Mouse (Mus musculus) midbrain, embryonic 11.5 days (tissue): ENCODE results near the gene Crtac1. TPM values are rescaled to one million over a fixed set of nuclear protein-coding genes. Genes with fewer than 3 reads are reported as not detected.

ENCODE experiments used
- ATAC-seq: fragments of 200-750 bp; cut with Nextera tagmentation; 2 replicates; pipeline ENCODE4 v1.8.0; 2017; ENCODE audit warnings: moderate TSS enrichment, moderate library complexity; ENCODE audit not compliant: low FRiP score
- DNase-seq: peaks from one replicate; pipeline ENCODE4 v3.0.0; 2015; ENCODE audit warnings: low spot score; ENCODE audit errors: missing footprints
- H3K27ac ChIP-seq: fragments of 300-500 bp; sonication (generic); 2 replicates; pipeline ENCODE4 v1.5.1; 2014; ENCODE audit warnings: low read depth, low read length
- H3K27me3 ChIP-seq: fragments of 300-500 bp; sonication (generic); 2 replicates; pipeline ENCODE4 v1.6.1; 2014; ENCODE audit warnings: mild to moderate bottlenecking, low read length, moderate library complexity, mixed read lengths; ENCODE audit not compliant: control insufficient read depth, insufficient read depth
- H3K36me3 ChIP-seq: fragments of 300-500 bp; sonication (generic); 2 replicates; pipeline ENCODE4 v1.6.1; 2014; ENCODE audit warnings: mild to moderate bottlenecking, low read length, moderate library complexity, mixed read lengths; ENCODE audit not compliant: control insufficient read depth, insufficient read depth
- H3K4me1 ChIP-seq: fragments of 300-500 bp; sonication (generic); 2 replicates; pipeline ENCODE4 v1.6.1; 2014; ENCODE audit warnings: low read length; ENCODE audit not compliant: control insufficient read depth, insufficient read depth
- H3K4me2 ChIP-seq: fragments of 300-500 bp; sonication (generic); 2 replicates; pipeline ENCODE4 v1.6.1; 2014; ENCODE audit warnings: mild to moderate bottlenecking, moderate library complexity
- H3K4me3 ChIP-seq: fragments of 300-500 bp; sonication (generic); 2 replicates; pipeline ENCODE4 v1.5.1; 2014; ENCODE audit warnings: low read depth, low read length
- H3K9ac ChIP-seq: fragments of 300-500 bp; sonication (generic); 2 replicates; pipeline ENCODE4 v1.6.1; 2014; ENCODE audit warnings: low read length
- H3K9me3 ChIP-seq: fragments of 300-500 bp; sonication (generic); 2 replicates; pipeline ENCODE4 v1.6.1; 2016; ENCODE audit warnings: low read length; ENCODE audit not compliant: control insufficient read depth
- WGBS: fragments of 180-500 bp; shearing (Covaris S2); extraction: QIAGEN DNeasy Blood & Tissue Kit; methylation state at CpG from one replicate; pipeline ENCODE4 v1.1.7; 2014; 5-methylcytosine and 5-hydroxymethylcytosine counted together
- polyA plus RNA-seq: library from polyadenylated mRNA; unstranded; fragments of >200 nt; fragmentation: Nextera tagmentation; extraction: Ambion mirVana; gene quantifications from 2 replicates; pipeline ENCODE4 v1.2.1, GENCODE M21; 2014

Crtac1 gene
- polyA plus RNA-seq, 1 experiment from 2014 or later = 3.3 TPM

- H3K9ac ChIP-seq = no peak overlapping the region
- DNase-seq (no peak), ATAC-seq (no peak)
- H3K4me1 ChIP-seq = peaks cover 2% of the 10 kb centered on the region; the same call in 1 of the 2 replicates
- no peak overlapping the region for H3K27ac ChIP-seq
- no peak overlapping the region for H3K4me2 ChIP-seq
- WGBS = 86% methylated on average over 3 of the region's 3 CpGs
- no peak overlapping the region for H3K4me3 ChIP-seq
- no peaks in the 10 kb centered on the region for H3K27me3 ChIP-seq
- H3K9me3 ChIP-seq = no peaks in the 10 kb centered on the region
- H3K36me3 ChIP-seq = no peaks in the 10 kb centered on the region
Observed at GRCm38 (mm10) chr19:42312191-42312590, 119.4 kb downstream of the Crtac1 start.

GRCm38 (mm10) chr19:42311332-42311731, 120.3 kb downstream of the Crtac1 start:
- DNase-seq = no peak

GRCm38 (mm10) chr19:42308931-42309330, 122.7 kb downstream of the Crtac1 start:
- WGBS = 86% methylated on average over 12 of the region's 12 CpGs
- H3K27ac ChIP-seq = no peak overlapping the region
- no peaks in the 10 kb centered on the region for H3K27me3 ChIP-seq

More at GRCm38 (mm10) chr19:42311332-42311731, 120.3 kb downstream of the Crtac1 start:
- 50% methylated on average over 2 of the region's 2 CpGs for WGBS
- Histone ChIP-seq H3K4me2 (no peak overlapping the region), H3K4me3 (no peak overlapping the region), H3K36me3 (no peaks in the 10 kb centered on the region), H3K4me1 (peaks cover 4% of the 10 kb centered on the region; the same call in 1 of the 2 replicates), H3K27ac (no peak overlapping the region), H3K9me3 (no peaks in the 10 kb centered on the region), H3K9ac (no peak overlapping the region), H3K27me3 (no peaks in the 10 kb centered on the region)
- no peak for ATAC-seq

GRCm38 (mm10) chr19:42307019-42307418, 124.6 kb downstream of the Crtac1 start:
- H3K9me3 ChIP-seq = no peaks in the 10 kb centered on the region
- peaks cover 8% of the 10 kb centered on the region; the same call in 1 of the 2 replicates for H3K4me1 ChIP-seq
- no peak overlapping the region for H3K4me3 ChIP-seq
- H3K27ac ChIP-seq = no peak overlapping the region
- no peaks in the 10 kb centered on the region for H3K27me3 ChIP-seq
- H3K36me3 ChIP-seq = no peaks in the 10 kb centered on the region
- ATAC-seq = no peak
- DNase-seq = no peak
- no peak overlapping the region for H3K4me2 ChIP-seq
- H3K9ac ChIP-seq = no peak overlapping the region
- 13% methylated on average over 8 of the region's 8 CpGs for WGBS

More at GRCm38 (mm10) chr19:42308931-42309330, 122.7 kb downstream of the Crtac1 start:
- H3K4me2 ChIP-seq = no peak overlapping the region
- H3K9me3 ChIP-seq = no peaks in the 10 kb centered on the region
- H3K4me3 ChIP-seq = no peak overlapping the region
- H3K36me3 ChIP-seq = no peaks in the 10 kb centered on the region
- peaks cover 8% of the 10 kb centered on the region; the same call in 1 of the 2 replicates for H3K4me1 ChIP-seq
- no peak for DNase-seq
- H3K9ac ChIP-seq = no peak overlapping the region
- ATAC-seq = no peak

GRCm38 (mm10) chr19:42306202-42306601, 125.4 kb downstream of the Crtac1 start:
- H3K4me2 ChIP-seq = no peak overlapping the region
- WGBS = 57% methylated on average over 7 of the region's 7 CpGs
- no peaks in the 10 kb centered on the region for H3K36me3 ChIP-seq
- peaks cover 8% of the 10 kb centered on the region; the same call in 1 of the 2 replicates for H3K4me1 ChIP-seq
- ATAC-seq (no peak), DNase-seq (no peak)
- no peak overlapping the region for H3K27ac ChIP-seq
- no peak overlapping the region for H3K4me3 ChIP-seq
- no peak overlapping the region for H3K9ac ChIP-seq
- no peaks in the 10 kb centered on the region for H3K9me3 ChIP-seq
- no peaks in the 10 kb centered on the region for H3K27me3 ChIP-seq

GRCm38 (mm10) chr19:42305746-42306145, 125.8 kb downstream of the Crtac1 start:
- ATAC-seq (no peak), DNase-seq (no peak)
- 77% methylated on average over 8 of the region's 8 CpGs for WGBS
- no peak overlapping the region for H3K4me3 ChIP-seq
- no peak overlapping the region for H3K27ac ChIP-seq
- no peaks in the 10 kb centered on the region for H3K9me3 ChIP-seq
- peaks cover 8% of the 10 kb centered on the region; the same call in 1 of the 2 replicates for H3K4me1 ChIP-seq
- H3K4me2 ChIP-seq = no peak overlapping the region
- no peaks in the 10 kb centered on the region for H3K27me3 ChIP-seq
- no peak overlapping the region for H3K9ac ChIP-seq
- H3K36me3 ChIP-seq = no peaks in the 10 kb centered on the region

GRCm38 (mm10) chr19:42304506-42304905, 127.1 kb downstream of the Crtac1 start:
- Histone ChIP-seq H3K27ac (no peak overlapping the region), H3K36me3 (no peaks in the 10 kb centered on the region), H3K9me3 (no peaks in the 10 kb centered on the region), H3K4me2 (no peak overlapping the region), H3K4me1 (peaks cover 8% of the 10 kb centered on the region; the same call in 1 of the 2 replicates), H3K4me3 (no peak overlapping the region), H3K9ac (no peak overlapping the region), H3K27me3 (no peaks in the 10 kb centered on the region)
- ATAC-seq (no peak), DNase-seq (no peak)
- 89% methylated on average over 13 of the region's 13 CpGs for WGBS

- Histone ChIP-seq H3K9me3 (no peaks in the 10 kb centered on the region), H3K4me1 (peaks cover 8% of the 10 kb centered on the region; the same call in 1 of the 2 replicates), H3K4me2 (no peak overlapping the region), H3K9ac (no peak overlapping the region), H3K36me3 (no peaks in the 10 kb centered on the region), H3K27me3 (no peaks in the 10 kb centered on the region), H3K4me3 (no peak overlapping the region), H3K27ac (no peak overlapping the region)
- DNase-seq (no peak), ATAC-seq (peak; percentile 55; the same call in 1 of the 2 replicates)
- 54% methylated on average over 12 of the region's 12 CpGs for WGBS
Observed at GRCm38 (mm10) chr19:42303210-42303813, 128.3 kb downstream of the Crtac1 start.

GRCm38 (mm10) chr19:42293216-42293615, 138.4 kb downstream of the Crtac1 start:
- no peak overlapping the region for H3K4me3 ChIP-seq

More at GRCm38 (mm10) chr19:42293216-42293615, 138.4 kb downstream of the Crtac1 start:
- no peak overlapping the region for H3K4me2 ChIP-seq
- H3K9ac ChIP-seq = no peak overlapping the region
- H3K36me3 ChIP-seq = no peaks in the 10 kb centered on the region
- no peaks in the 10 kb centered on the region for H3K9me3 ChIP-seq
- no peak overlapping the region for H3K27ac ChIP-seq
- no peaks in the 10 kb centered on the region for H3K27me3 ChIP-seq
- H3K4me1 ChIP-seq = peaks cover 16% of the 10 kb centered on the region
- no peak for ATAC-seq
- DNase-seq = no peak
- 76% methylated on average over 6 of the region's 6 CpGs for WGBS
